Mouse (Mus musculus): ENCODE measurements around the gene Spic. TPM values are rescaled to one million over a fixed set of nuclear protein-coding genes. Genes with fewer than 3 reads are reported as not detected.

Gene Spic
- polyA plus RNA-seq, 1 experiment = 0.08 TPM

GRCm38 (mm10) chr10:88716986-88717755 lies 32.4 kb upstream of the Spic start:
- H3K27me3 ChIP-seq (ENCODE audit: control insufficient read depth) = no peaks in the 10 kb centered on the region

GRCm38 (mm10) chr10:88715621-88716020 lies 30.8 kb upstream of the Spic start:
- TF ChIP-seq TAL1 (IDR thresholded peaks at IDR 0.05; ENCODE audit: low read length) (no peak), GATA1 (IDR thresholded peaks at IDR 0.05; ENCODE audit: low read length) (no peak)
- H3K4me1 ChIP-seq (ENCODE audit: control insufficient read depth) = no peaks in the 10 kb centered on the region
- no peaks in the 10 kb centered on the region for H3K9me3 ChIP-seq (ENCODE audit: control insufficient read depth, low read length)
- H3K4me3 ChIP-seq (replicated peaks) = no peak overlapping the region
- H3K27me3 ChIP-seq (ENCODE audit: control insufficient read depth) = no peaks in the 10 kb centered on the region
- H3K36me3 ChIP-seq (ENCODE audit: control insufficient read depth) = no peaks in the 10 kb centered on the region

More at GRCm38 (mm10) chr10:88716986-88717755, 32.4 kb upstream of the Spic start:
- Histone ChIP-seq H3K36me3 (ENCODE audit: control insufficient read depth) (no peaks in the 10 kb centered on the region), H3K9me3 (ENCODE audit: control insufficient read depth, low read length) (no peaks in the 10 kb centered on the region), H3K4me3 (replicated peaks) (no peak overlapping the region), H3K4me1 (ENCODE audit: control insufficient read depth) (no peaks in the 10 kb centered on the region)
- TF ChIP-seq TAL1 (IDR thresholded peaks at IDR 0.05; ENCODE audit: low read length) = no peak
- TF ChIP-seq GATA1 (IDR thresholded peaks at IDR 0.05; ENCODE audit: low read length) = no peak

- no peak overlapping the region for H3K4me3 ChIP-seq (replicated peaks)
- TF ChIP-seq GATA1 (IDR thresholded peaks at IDR 0.05; ENCODE audit: low read length) (no peak), TAL1 (IDR thresholded peaks at IDR 0.05; ENCODE audit: low read length) (no peak)
- no peaks in the 10 kb centered on the region for H3K9me3 ChIP-seq (ENCODE audit: control insufficient read depth, low read length)
Measured at GRCm38 (mm10) chr10:88714744-88715143, 29.9 kb upstream of the Spic start.

GRCm38 (mm10) chr10:88712359-88712758 lies 27.5 kb upstream of the Spic start:
- Histone ChIP-seq H3K36me3 (ENCODE audit: control insufficient read depth) (no peaks in the 10 kb centered on the region), H3K4me1 (ENCODE audit: control insufficient read depth) (no peaks in the 10 kb centered on the region), H3K27me3 (ENCODE audit: control insufficient read depth) (no peaks in the 10 kb centered on the region), H3K4me3 (replicated peaks) (no peak overlapping the region), H3K9me3 (ENCODE audit: control insufficient read depth, low read length) (no peaks in the 10 kb centered on the region)
- TF ChIP-seq TAL1 (IDR thresholded peaks at IDR 0.05; ENCODE audit: low read length) = no peak
- no peak for TF ChIP-seq GATA1 (IDR thresholded peaks at IDR 0.05; ENCODE audit: low read length)

More at GRCm38 (mm10) chr10:88714744-88715143, 29.9 kb upstream of the Spic start:
- Histone ChIP-seq H3K36me3 (ENCODE audit: control insufficient read depth) (no peaks in the 10 kb centered on the region), H3K27me3 (ENCODE audit: control insufficient read depth) (no peaks in the 10 kb centered on the region), H3K4me1 (ENCODE audit: control insufficient read depth) (no peaks in the 10 kb centered on the region)

- no peaks in the 10 kb centered on the region for H3K27me3 ChIP-seq (ENCODE audit: control insufficient read depth)
- no peaks in the 10 kb centered on the region for H3K4me1 ChIP-seq (ENCODE audit: control insufficient read depth)
- H3K9me3 ChIP-seq (ENCODE audit: control insufficient read depth, low read length) = peaks cover 13% of the 10 kb centered on the region
- no peaks in the 10 kb centered on the region for H3K36me3 ChIP-seq (ENCODE audit: control insufficient read depth)
- TF ChIP-seq TAL1 (IDR thresholded peaks at IDR 0.05; ENCODE audit: low read length) = no peak
- no peak for TF ChIP-seq GATA1 (IDR thresholded peaks at IDR 0.05; ENCODE audit: low read length)
- no peak overlapping the region for H3K4me3 ChIP-seq (replicated peaks)
Measured at GRCm38 (mm10) chr10:88708671-88709523, 24.1 kb upstream of the Spic start.

- TF ChIP-seq GATA1 (IDR thresholded peaks at IDR 0.05; ENCODE audit: low read length) (no peak), TAL1 (IDR thresholded peaks at IDR 0.05; ENCODE audit: low read length) (no peak)
- H3K27me3 ChIP-seq (ENCODE audit: control insufficient read depth) = no peaks in the 10 kb centered on the region
Measured at GRCm38 (mm10) chr10:88700938-88701337, 16.1 kb upstream of the Spic start.

GRCm38 (mm10) chr10:88682904-88683563 lies 1.8 kb downstream of the Spic start:
- Histone ChIP-seq H3K4me1 (ENCODE audit: control insufficient read depth) (no peaks in the 10 kb centered on the region), H3K27me3 (ENCODE audit: control insufficient read depth) (no peaks in the 10 kb centered on the region), H3K36me3 (ENCODE audit: control insufficient read depth) (no peaks in the 10 kb centered on the region), H3K9me3 (ENCODE audit: control insufficient read depth, low read length) (peaks cover 2% of the 10 kb centered on the region; the same call in 1 of the 2 replicates), H3K4me3 (replicated peaks) (no peak overlapping the region)
- TF ChIP-seq GATA1 (IDR thresholded peaks at IDR 0.05; ENCODE audit: low read length) (no peak), TAL1 (IDR thresholded peaks at IDR 0.05; ENCODE audit: low read length) (no peak)

More at GRCm38 (mm10) chr10:88700938-88701337, 16.1 kb upstream of the Spic start:
- Histone ChIP-seq H3K4me1 (ENCODE audit: control insufficient read depth) (no peaks in the 10 kb centered on the region), H3K9me3 (ENCODE audit: control insufficient read depth, low read length) (peaks cover 25% of the 10 kb centered on the region), H3K36me3 (ENCODE audit: control insufficient read depth) (no peaks in the 10 kb centered on the region), H3K4me3 (replicated peaks) (no peak overlapping the region)

- H3K9me3 ChIP-seq (ENCODE audit: control insufficient read depth, low read length) = no peaks in the 10 kb centered on the region
- TF ChIP-seq TAL1 (IDR thresholded peaks at IDR 0.05; ENCODE audit: low read length) = no peak
- TF ChIP-seq GATA1 (IDR thresholded peaks at IDR 0.05; ENCODE audit: low read length) = no peak
- H3K36me3 ChIP-seq (ENCODE audit: control insufficient read depth) = no peaks in the 10 kb centered on the region
- H3K4me1 ChIP-seq (ENCODE audit: control insufficient read depth) = no peaks in the 10 kb centered on the region
- H3K27me3 ChIP-seq (ENCODE audit: control insufficient read depth) = no peaks in the 10 kb centered on the region
- no peak overlapping the region for H3K4me3 ChIP-seq (replicated peaks)
Measured at GRCm38 (mm10) chr10:88672825-88673224, 12.0 kb downstream of the Spic start.
